Mouse (Mus musculus) erythroblast, adult 5-6 weeks (primary cell): ENCODE measurements around the gene Ccn2. TPM values are rescaled to one million over a fixed set of nuclear protein-coding genes. Genes with fewer than 3 reads are reported as not detected.

Source experiments
- ATAC-seq: replicated peaks from 2 replicates; pipeline ENCODE4 v1.8.0; 2016; ENCODE audit warnings: moderate number of reproducible peaks, mild to moderate bottlenecking, moderate TSS enrichment, inconsistent platforms; ENCODE audit not compliant: poor library complexity, low FRiP score, severe bottlenecking
- total RNA-seq, 2 experiments: library from RNA; stranded (forward) in 1 of 2; stranded (reverse) in 1 of 2; fragments of 150-400 nt in 1 of 2; fragments of 200-764, 138-1000 nt in 1 of 2; gene quantifications; 2 replicates each; pipeline versions ENCODE4 v1.2.3 to v1.2.4; 2015 to 2017; ENCODE audit warnings: low replicate concordance in 2 of 2

Ccn2 gene
- total RNA-seq, 2 experiments from 2014 or later = not detected

DNA sequence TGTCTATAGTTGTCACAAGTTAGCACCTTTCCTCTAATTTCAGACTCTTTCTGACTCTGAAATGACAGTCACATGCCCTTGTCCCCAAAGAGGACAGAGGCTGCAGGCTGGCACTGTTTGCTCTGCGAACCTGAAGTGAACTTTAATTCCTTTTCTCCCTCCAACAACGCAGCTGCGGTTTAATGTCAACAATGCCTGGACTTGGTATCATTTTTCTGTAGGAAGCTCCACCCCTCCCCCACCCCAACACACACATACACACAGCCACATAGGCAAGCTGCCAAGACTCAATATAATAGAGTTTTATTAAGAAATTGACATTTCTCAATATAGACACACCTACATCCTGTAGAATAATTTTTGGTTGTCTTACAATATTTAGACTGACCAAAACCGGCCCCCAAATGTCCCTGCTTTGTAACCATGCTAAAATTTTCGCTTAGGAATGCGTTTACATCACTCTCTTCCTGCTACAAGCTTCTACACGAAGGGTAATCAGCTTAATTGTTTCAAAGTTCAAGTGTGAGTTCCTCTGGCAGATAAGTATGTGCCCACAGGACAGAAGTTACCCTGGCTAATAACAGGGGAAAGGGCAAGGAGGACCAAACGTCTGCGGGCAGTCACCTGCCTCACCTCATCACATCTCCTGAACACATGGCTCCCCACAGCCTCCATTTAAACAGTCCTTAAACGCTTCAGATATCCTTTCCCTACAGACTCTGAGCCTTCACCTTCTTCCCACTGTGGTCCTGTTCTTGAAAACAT, 43.2 kb downstream of the Ccn2 start:
- ATAC-seq = no peak

DNA sequence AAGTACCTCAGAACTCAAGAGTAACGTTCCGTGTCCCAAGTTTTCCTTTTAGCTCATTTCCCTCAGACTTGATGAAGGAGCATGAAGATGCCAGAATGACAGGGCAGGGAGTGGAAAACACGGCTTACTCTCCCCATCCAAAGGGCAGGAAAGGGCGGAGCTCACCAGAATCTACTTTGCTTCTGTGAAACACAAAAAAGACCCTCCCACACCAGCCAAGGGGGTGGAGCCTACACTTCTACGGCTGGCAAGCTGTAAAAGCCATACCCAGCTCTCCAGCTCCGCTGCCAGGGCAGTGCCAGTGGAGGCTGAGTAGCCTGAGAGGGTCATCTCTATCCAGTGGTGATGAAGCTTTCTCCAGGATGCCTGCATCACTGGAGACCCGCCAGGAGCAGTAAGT, 44.4 kb downstream of the Ccn2 start:
- ATAC-seq = no peak

DNA sequence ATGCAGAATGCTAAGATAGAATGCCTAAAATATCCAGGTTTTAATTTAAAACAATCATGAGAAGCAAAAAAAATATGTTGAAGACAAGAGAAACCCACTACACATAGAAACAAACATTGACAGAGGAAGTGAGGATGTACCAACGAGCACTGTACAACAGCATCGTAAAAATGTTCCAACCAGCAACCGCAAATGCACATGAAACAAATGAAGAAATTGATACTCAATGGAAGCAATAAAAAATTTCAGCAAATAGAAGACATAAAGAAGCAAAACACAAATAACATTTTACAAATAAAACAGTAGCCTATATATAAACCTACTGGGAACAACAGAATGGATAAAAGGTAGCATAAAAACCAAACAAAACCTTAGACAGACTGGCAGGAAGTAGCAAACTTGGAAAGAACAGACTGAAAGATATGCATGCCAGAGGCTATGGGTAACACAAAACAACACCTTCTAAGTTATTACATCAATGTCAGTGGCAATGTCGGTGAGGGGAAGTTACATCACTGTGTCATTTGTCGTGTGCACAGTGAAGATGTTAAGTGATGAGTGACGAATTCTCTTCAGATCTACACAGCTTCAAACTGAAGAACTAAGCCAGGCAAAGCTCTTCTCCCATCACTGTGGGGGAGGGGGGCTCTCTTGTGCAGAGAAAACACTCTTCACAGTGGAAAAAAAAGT, 45.1 kb downstream of the Ccn2 start:
- no peak for ATAC-seq

DNA sequence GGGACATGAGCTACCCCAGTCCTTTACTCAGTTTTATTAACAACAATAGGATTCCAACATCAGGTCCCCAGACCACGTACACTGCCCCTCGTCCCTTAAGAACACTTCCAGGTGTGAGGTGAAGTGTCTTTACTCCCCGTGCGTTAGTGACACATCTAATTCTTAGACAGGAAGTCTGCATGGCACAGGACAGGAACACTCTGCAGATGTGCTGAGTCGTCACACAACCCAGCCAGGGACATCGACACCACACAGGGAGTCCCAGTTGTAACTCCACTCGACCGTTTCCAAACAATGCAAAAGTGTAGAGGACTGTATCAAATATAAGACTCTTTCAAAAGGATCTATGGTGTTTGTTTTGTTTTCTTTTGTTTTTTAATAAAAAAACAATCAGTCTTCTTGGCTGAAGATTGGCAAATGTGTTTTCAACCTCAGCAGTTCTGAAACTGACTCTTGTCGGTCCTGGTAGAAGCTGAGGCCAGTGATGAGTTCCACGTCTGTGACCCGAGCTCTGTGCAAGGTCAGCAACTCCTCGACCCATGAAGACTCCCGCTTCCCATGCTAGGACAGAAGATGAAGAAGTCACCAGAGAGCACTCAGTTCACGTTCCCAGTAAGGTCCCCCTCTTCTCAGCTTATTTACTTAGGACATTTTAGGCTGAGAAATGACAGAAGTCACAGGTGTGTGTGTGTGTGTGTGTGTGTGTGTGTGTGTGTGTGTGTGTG, 46.3 kb downstream of the Ccn2 start:
- no peak for ATAC-seq

DNA sequence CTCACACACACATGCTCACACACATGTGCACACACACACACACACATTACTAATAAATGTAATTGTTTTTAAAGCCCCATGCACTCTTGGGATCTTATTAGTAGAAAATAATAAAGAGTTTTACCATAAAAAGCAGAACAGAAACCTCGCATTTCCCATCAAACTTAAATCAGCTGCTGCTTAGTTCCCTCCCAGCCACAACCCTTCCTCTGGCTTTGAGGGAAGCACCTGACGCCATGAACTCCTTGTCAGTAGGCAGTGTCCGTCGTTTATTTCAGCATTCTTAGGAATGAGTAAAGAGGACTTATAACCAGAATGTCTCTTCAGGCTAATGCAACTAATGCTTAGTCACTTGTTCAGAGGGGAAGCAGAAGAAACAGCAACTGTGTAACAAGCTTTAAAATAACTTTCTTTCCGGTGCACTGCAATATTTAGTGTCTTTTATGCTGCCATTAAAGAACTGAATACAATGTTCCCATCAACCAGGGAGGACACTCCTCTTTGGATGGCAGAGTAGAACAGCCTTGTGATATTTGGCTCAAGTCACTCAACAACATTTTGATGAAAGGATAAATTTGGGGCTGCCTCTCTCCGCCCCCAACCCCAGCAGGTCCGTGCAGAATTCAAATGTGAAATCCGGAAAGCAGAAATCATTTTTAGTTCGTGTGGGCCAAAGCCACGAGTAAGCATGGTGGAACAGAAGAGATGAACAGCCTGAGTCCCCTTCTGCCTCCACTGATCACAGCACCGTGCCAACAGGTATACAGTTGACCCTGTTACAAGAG, 47.7 kb downstream of the Ccn2 start:
- no peak for ATAC-seq

DNA sequence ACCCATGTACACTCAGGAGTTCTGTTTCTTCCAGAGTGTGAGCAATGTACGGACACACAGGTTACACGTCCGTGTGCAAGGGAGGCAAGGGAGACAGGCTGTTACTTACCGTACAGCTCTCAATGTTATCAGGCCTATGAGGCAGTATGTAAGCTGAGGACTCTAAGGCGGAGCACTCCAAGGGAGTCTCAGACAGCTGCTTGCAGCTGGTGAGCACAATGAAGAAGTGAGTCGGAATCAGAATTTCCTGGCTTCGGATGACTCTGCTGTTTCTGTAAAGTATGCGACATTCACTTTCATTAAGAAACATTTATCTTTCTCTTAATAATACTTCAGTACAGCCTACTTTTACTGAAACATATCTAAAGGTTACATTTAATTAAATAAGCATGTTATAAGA, 49.9 kb downstream of the Ccn2 start:
- no peak for ATAC-seq

Other genes with a start within 250 kb of the Ccn2 start
- 0.38 and 0.42 TPM in 2 replicates for gene Enpp1, start 116.7 kb downstream of the Ccn2 start, total RNA-seq (2015; ENCODE audit: low replicate concordance)
- gene Enpp1, start 116.7 kb downstream of the Ccn2 start, total RNA-seq (2017; ENCODE audit: low replicate concordance) = 0.09 and 0.70 TPM in 2 replicates
- gene Enpp3, start 247.4 kb downstream of the Ccn2 start, total RNA-seq (2015; ENCODE audit: low replicate concordance) = 2.1 TPM in 1 of 2 replicates, not detected in the other
- gene Enpp3, start 247.4 kb downstream of the Ccn2 start, total RNA-seq (2017; ENCODE audit: low replicate concordance) = 0.85 and 1.3 TPM in 2 replicates